Mouse (Mus musculus): ENCODE data around the gene Bbs9. TPM values are rescaled to one million over a fixed set of nuclear protein-coding genes. Genes with fewer than 3 reads are reported as not detected.

Gene Bbs9
- polyA plus RNA-seq, 1 experiment from 2014 or later: 6.4 TPM

DNA sequence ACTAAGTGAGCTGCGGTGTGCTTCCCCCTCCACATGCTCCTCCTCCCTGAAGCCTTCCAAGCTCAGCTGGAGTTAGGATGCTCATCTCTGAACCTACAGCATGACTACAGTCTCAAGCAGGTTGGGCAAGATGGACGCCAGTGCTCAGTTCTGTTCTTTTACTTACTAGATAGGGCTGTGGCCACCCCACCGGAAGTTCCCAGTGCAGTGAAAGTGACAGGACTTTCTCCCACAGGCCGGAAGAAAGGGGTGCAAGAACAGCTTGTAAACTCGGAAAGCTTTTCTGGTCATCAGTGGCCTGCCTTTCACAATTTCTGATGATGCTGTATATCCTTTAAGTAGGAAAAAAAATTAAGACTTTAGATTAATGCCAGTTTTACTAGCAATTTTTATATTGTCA, 315.7 kb downstream of the Bbs9 start:
- Histone ChIP-seq H3K9ac (no peak overlapping the region), H3K4me1 (peaks cover 14% of the 10 kb centered on the region), H3K27ac (replicated peaks) (no peak overlapping the region), H3K27me3 (replicated peaks) (no peaks in the 10 kb centered on the region), H3K4me2 (no peak overlapping the region), H3K36me3 (no peaks in the 10 kb centered on the region), H3K4me3 (no peak overlapping the region), H3K9me3 (no peaks in the 10 kb centered on the region)
- 74% methylated on average over 5 of the region's 5 CpGs for WGBS
- ATAC-seq (ENCODE audit: extremely low read depth, insufficient number of reproducible peaks, low FRiP score, low TSS enrichment): no peak

DNA sequence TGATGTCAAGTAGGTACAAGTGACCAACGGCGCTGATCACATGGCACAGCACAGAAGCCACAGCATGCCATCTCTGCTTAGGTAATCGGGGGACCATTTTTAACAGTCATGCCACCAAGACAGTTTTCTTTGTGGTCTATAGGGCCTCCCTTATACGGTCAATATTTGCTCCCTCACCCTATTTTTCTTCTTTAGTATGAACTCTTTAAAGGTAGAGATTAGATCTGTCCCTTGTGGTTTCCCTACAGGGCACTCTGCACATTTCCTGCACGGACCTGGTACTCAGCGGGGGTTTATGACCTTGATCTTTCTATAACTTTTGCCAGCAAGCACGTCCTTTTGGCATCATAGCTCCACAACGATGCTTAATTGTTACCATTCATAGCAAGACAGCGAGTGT, 316.2 kb downstream of the Bbs9 start:
- WGBS: 81% methylated on average over 9 of the region's 9 CpGs
- H3K9ac ChIP-seq: no peak overlapping the region
- H3K9me3 ChIP-seq: no peaks in the 10 kb centered on the region
- no peak overlapping the region for H3K4me2 ChIP-seq
- no peak overlapping the region for H3K4me3 ChIP-seq
- no peaks in the 10 kb centered on the region for H3K36me3 ChIP-seq
- no peak for ATAC-seq (ENCODE audit: extremely low read depth, insufficient number of reproducible peaks, low FRiP score, low TSS enrichment)
- H3K27ac ChIP-seq (replicated peaks): no peak overlapping the region
- peaks cover 8% of the 10 kb centered on the region; the same call in 1 of the 2 replicates for H3K4me1 ChIP-seq
- no peaks in the 10 kb centered on the region for H3K27me3 ChIP-seq (replicated peaks)

- no peak overlapping the region for H3K9ac ChIP-seq
- no peak overlapping the region for H3K27ac ChIP-seq (replicated peaks)
- H3K4me1 ChIP-seq: peaks cover 7% of the 10 kb centered on the region; the same call in 1 of the 2 replicates
- 50% methylated on average over 7 of the region's 7 CpGs for WGBS
- ATAC-seq (ENCODE audit: extremely low read depth, insufficient number of reproducible peaks, low FRiP score, low TSS enrichment): no peak
- H3K4me3 ChIP-seq: no peak overlapping the region
- H3K36me3 ChIP-seq: no peaks in the 10 kb centered on the region
- no peaks in the 10 kb centered on the region for H3K27me3 ChIP-seq (replicated peaks)
- H3K4me2 ChIP-seq: no peak overlapping the region
- no peaks in the 10 kb centered on the region for H3K9me3 ChIP-seq
These were observed 318.2 kb downstream of the Bbs9 start for GRCm38 (mm10) chr9:22793698-22794097.

DNA sequence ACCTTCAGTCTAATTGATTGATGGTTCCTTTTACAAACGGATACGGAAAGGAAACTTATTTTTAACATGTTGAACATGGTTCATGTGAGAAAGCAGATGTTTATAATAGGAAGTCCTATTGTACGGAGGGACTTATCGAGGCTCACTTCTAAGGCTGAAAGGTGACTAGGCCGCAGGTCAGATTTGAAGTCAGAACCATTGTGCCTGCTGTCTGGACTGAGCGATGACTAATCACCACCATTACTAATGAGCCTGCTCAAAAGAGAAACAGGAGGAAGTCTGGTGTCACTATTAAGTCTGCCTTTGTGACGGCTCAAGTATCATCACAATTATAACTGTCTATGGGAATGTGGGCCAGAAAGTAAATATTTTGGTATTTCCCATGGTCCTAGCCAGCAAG, 325.2 kb downstream of the Bbs9 start:
- no peaks in the 10 kb centered on the region for H3K36me3 ChIP-seq
- no peak overlapping the region for H3K4me3 ChIP-seq
- H3K4me1 ChIP-seq: no peaks in the 10 kb centered on the region
- WGBS: 67% methylated on average over 7 of the region's 7 CpGs
- H3K9ac ChIP-seq: no peak overlapping the region
- H3K4me2 ChIP-seq: no peak overlapping the region
- no peak for ATAC-seq (ENCODE audit: extremely low read depth, insufficient number of reproducible peaks, low FRiP score, low TSS enrichment)
- H3K27ac ChIP-seq (replicated peaks): no peak overlapping the region
- H3K27me3 ChIP-seq (replicated peaks): no peaks in the 10 kb centered on the region
- H3K9me3 ChIP-seq: no peaks in the 10 kb centered on the region

- Histone ChIP-seq H3K9me3 (no peaks in the 10 kb centered on the region), H3K27ac (replicated peaks) (no peak overlapping the region), H3K36me3 (no peaks in the 10 kb centered on the region), H3K4me3 (no peak overlapping the region), H3K4me2 (no peak overlapping the region), H3K4me1 (peaks cover 4% of the 10 kb centered on the region; the same call in 1 of the 2 replicates), H3K27me3 (replicated peaks) (no peaks in the 10 kb centered on the region), H3K9ac (no peak overlapping the region)
- WGBS: 56% methylated on average over 1 of the region's 1 CpGs
- ATAC-seq (ENCODE audit: extremely low read depth, insufficient number of reproducible peaks, low FRiP score, low TSS enrichment): no peak
These were observed 330.5 kb downstream of the Bbs9 start for GRCm38 (mm10) chr9:22805981-22806380.

- no peak overlapping the region for H3K9ac ChIP-seq
- H3K4me2 ChIP-seq: no peak overlapping the region
- H3K4me3 ChIP-seq: no peak overlapping the region
- no peaks in the 10 kb centered on the region for H3K9me3 ChIP-seq
- no peak overlapping the region for H3K27ac ChIP-seq (replicated peaks)
- ATAC-seq (ENCODE audit: extremely low read depth, insufficient number of reproducible peaks, low FRiP score, low TSS enrichment): no peak
- 34% methylated on average over 5 of the region's 5 CpGs for WGBS
- H3K27me3 ChIP-seq (replicated peaks): no peaks in the 10 kb centered on the region
- H3K36me3 ChIP-seq: no peaks in the 10 kb centered on the region
- H3K4me1 ChIP-seq: peaks cover 4% of the 10 kb centered on the region; the same call in 1 of the 2 replicates
These were observed 331.0 kb downstream of the Bbs9 start for GRCm38 (mm10) chr9:22806494-22806893.

- no peak overlapping the region for H3K9ac ChIP-seq
- no peaks in the 10 kb centered on the region for H3K36me3 ChIP-seq
- no peak overlapping the region for H3K27ac ChIP-seq (replicated peaks)
- no peaks in the 10 kb centered on the region for H3K9me3 ChIP-seq
- H3K4me2 ChIP-seq: no peak overlapping the region
- 74% methylated on average over 5 of the region's 5 CpGs for WGBS
- no peak for ATAC-seq (ENCODE audit: extremely low read depth, insufficient number of reproducible peaks, low FRiP score, low TSS enrichment)
- H3K4me3 ChIP-seq: no peak overlapping the region
- H3K27me3 ChIP-seq (replicated peaks): no peaks in the 10 kb centered on the region
- H3K4me1 ChIP-seq: peaks cover 10% of the 10 kb centered on the region; the same call in 1 of the 2 replicates
These were observed 332.2 kb downstream of the Bbs9 start for GRCm38 (mm10) chr9:22807693-22808092.

DNA sequence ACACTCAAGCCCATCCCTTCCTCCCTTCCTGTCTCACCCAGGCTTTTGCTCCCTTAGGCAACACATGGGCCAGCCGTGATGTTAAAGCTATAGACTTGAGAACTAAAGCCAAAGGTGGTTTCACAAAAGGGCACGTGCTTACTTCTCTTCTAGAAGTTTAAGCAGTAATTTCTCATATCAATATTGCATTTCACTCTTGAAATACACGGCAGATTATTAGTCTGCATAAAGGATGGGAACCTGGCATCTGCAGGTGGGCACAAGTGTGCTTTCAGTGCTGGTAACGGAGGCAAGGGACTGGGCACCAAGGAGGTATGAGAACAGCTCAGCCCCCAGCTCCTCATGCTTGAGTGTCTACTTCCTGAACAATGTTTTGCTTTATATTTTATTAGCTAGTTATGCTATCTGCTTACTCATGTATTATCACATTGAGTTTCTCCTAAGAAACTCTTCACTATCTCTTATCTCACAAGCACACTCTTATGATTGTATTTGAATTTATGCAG, 334.2 kb downstream of the Bbs9 start:
- no peaks in the 10 kb centered on the region for H3K36me3 ChIP-seq
- H3K27me3 ChIP-seq (replicated peaks): no peaks in the 10 kb centered on the region
- no peak for ATAC-seq (ENCODE audit: extremely low read depth, insufficient number of reproducible peaks, low FRiP score, low TSS enrichment)
- WGBS: 85% methylated on average over 4 of the region's 4 CpGs
- H3K9me3 ChIP-seq: no peaks in the 10 kb centered on the region
- peaks cover 18% of the 10 kb centered on the region for H3K4me1 ChIP-seq
- H3K4me3 ChIP-seq: no peak overlapping the region
- H3K27ac ChIP-seq (replicated peaks): no peak overlapping the region
- H3K4me2 ChIP-seq: no peak overlapping the region
- no peak overlapping the region for H3K9ac ChIP-seq

GRCm38 (mm10) chr9:22810454-22810853, 334.9 kb downstream of the Bbs9 start:
- no peaks in the 10 kb centered on the region for H3K36me3 ChIP-seq
- no peak overlapping the region for H3K27ac ChIP-seq (replicated peaks)
- no peaks in the 10 kb centered on the region for H3K27me3 ChIP-seq (replicated peaks)
- H3K9ac ChIP-seq: no peak overlapping the region
- H3K4me1 ChIP-seq: peaks cover 26% of the 10 kb centered on the region
- ATAC-seq (ENCODE audit: extremely low read depth, insufficient number of reproducible peaks, low FRiP score, low TSS enrichment): no peak
- H3K9me3 ChIP-seq: no peaks in the 10 kb centered on the region
- WGBS: 82% methylated on average over 8 of the region's 8 CpGs
- H3K4me2 ChIP-seq: no peak overlapping the region
- H3K4me3 ChIP-seq: no peak overlapping the region

- Histone ChIP-seq H3K9me3 (no peaks in the 10 kb centered on the region), H3K4me2 (no peak overlapping the region), H3K4me1 (peaks cover 26% of the 10 kb centered on the region), H3K9ac (no peak overlapping the region), H3K36me3 (no peaks in the 10 kb centered on the region), H3K4me3 (no peak overlapping the region), H3K27me3 (replicated peaks) (no peaks in the 10 kb centered on the region), H3K27ac (replicated peaks) (no peak overlapping the region)
- no peak for ATAC-seq (ENCODE audit: extremely low read depth, insufficient number of reproducible peaks, low FRiP score, low TSS enrichment)
- WGBS: 79% methylated on average over 2 of the region's 2 CpGs
These were observed 336.4 kb downstream of the Bbs9 start for GRCm38 (mm10) chr9:22811931-22812330.

GRCm38 (mm10) chr9:22814407-22815092, 339.0 kb downstream of the Bbs9 start:
- H3K4me3 ChIP-seq: no peak overlapping the region
- no peak for ATAC-seq (ENCODE audit: extremely low read depth, insufficient number of reproducible peaks, low FRiP score, low TSS enrichment)
- H3K9me3 ChIP-seq: no peaks in the 10 kb centered on the region
- H3K36me3 ChIP-seq: no peaks in the 10 kb centered on the region
- no peaks in the 10 kb centered on the region for H3K27me3 ChIP-seq (replicated peaks)
- no peak overlapping the region for H3K9ac ChIP-seq
- peak overlapping the region; percentile 70 for H3K27ac ChIP-seq (replicated peaks)
- H3K4me2 ChIP-seq: peak overlapping the region; percentile 16; the same call in 1 of the 2 replicates
- 31% methylated on average over 9 of the region's 9 CpGs for WGBS
- H3K4me1 ChIP-seq: peaks cover 26% of the 10 kb centered on the region

- Histone ChIP-seq H3K4me2 (peak overlapping the region; percentile 16; the same call in 1 of the 2 replicates), H3K9ac (peak overlapping the region; percentile 40; the same call in 1 of the 2 replicates), H3K9me3 (no peaks in the 10 kb centered on the region), H3K4me3 (no peak overlapping the region), H3K27ac (replicated peaks) (peak overlapping the region; percentile 70), H3K27me3 (replicated peaks) (no peaks in the 10 kb centered on the region), H3K36me3 (no peaks in the 10 kb centered on the region), H3K4me1 (peaks cover 26% of the 10 kb centered on the region)
- 32% methylated on average over 7 of the region's 7 CpGs for WGBS
- ATAC-seq (ENCODE audit: extremely low read depth, insufficient number of reproducible peaks, low FRiP score, low TSS enrichment): no peak; the same call in 1 of the 2 replicates
These were observed 339.6 kb downstream of the Bbs9 start for GRCm38 (mm10) chr9:22815093-22815458.

All from heart, embryonic 13.5 days (tissue).